Mouse (Mus musculus) erythroid progenitor cell, adult 5-6 weeks (primary cell): ENCODE measurements around the gene Myt1. TPM values are rescaled to one million over a fixed set of nuclear protein-coding genes. Genes with fewer than 3 reads are reported as not detected.

Source experiments
- total RNA-seq, 2 experiments: library from RNA; stranded (forward) in 1 of 2; stranded (reverse) in 1 of 2; fragments of 150-400 nt in 1 of 2; fragments of 186-747, 209-891 nt in 1 of 2; gene quantifications; 2 replicates each; pipeline versions ENCODE4 v1.2.3 to v1.2.4; 2015 to 2017; ENCODE audit warnings: low replicate concordance in 2 of 2

The Myt1 gene
- total RNA-seq, 2 experiments from 2014 or later = not detected

Other genes with a start within 250 kb of the Myt1 start
- gene Dnajc5, start 242.8 kb upstream of the Myt1 start, total RNA-seq (2015; ENCODE audit: low replicate concordance) = 14.1 and 25.2 TPM in 2 replicates
- gene Dnajc5, start 242.8 kb upstream of the Myt1 start, total RNA-seq (2017; ENCODE audit: low replicate concordance) = 21.4 and 23.3 TPM in 2 replicates
- gene Uckl1, start 178.4 kb upstream of the Myt1 start, total RNA-seq (2015; ENCODE audit: low replicate concordance) = 26.4 and 37.1 TPM in 2 replicates
- 15.2 and 30.2 TPM in 2 replicates for gene Uckl1, start 178.4 kb upstream of the Myt1 start, total RNA-seq (2017; ENCODE audit: low replicate concordance)
- gene Prpf6, start 171.5 kb upstream of the Myt1 start, total RNA-seq (2015; ENCODE audit: low replicate concordance) = 11.7 and 13.0 TPM in 2 replicates
- gene Prpf6, start 171.5 kb upstream of the Myt1 start, total RNA-seq (2017; ENCODE audit: low replicate concordance) = 28.1 and 33.1 TPM in 2 replicates
- gene Zfp512b, start 170.5 kb upstream of the Myt1 start, total RNA-seq (2015; ENCODE audit: low replicate concordance) = 2.5 and 14.8 TPM in 2 replicates
- gene Zfp512b, start 170.5 kb upstream of the Myt1 start, total RNA-seq (2017; ENCODE audit: low replicate concordance) = 0.39 and 4.2 TPM in 2 replicates
- gene Samd10, start 164.1 kb upstream of the Myt1 start, total RNA-seq (2015; ENCODE audit: low replicate concordance) = 4.0 TPM in 1 of 2 replicates, not detected in the other
- gene Samd10, start 164.1 kb upstream of the Myt1 start, total RNA-seq (2017; ENCODE audit: low replicate concordance) = 0.08 and 0.77 TPM in 2 replicates
- not detected in 2 replicates for gene Gm29797, start 106.3 kb upstream of the Myt1 start, total RNA-seq (2015; ENCODE audit: low replicate concordance)
- gene Gm29797, start 106.3 kb upstream of the Myt1 start, total RNA-seq (2017; ENCODE audit: low replicate concordance) = not detected in 2 replicates
- not detected in 2 replicates for gene Sox18, start 91.7 kb upstream of the Myt1 start, total RNA-seq (2015; ENCODE audit: low replicate concordance)
- not detected in 2 replicates for gene Sox18, start 91.7 kb upstream of the Myt1 start, total RNA-seq (2017; ENCODE audit: low replicate concordance)
- gene Tcea2, start 83.0 kb upstream of the Myt1 start, total RNA-seq (2015; ENCODE audit: low replicate concordance) = 2.2 TPM in 1 of 2 replicates, not detected in the other
- gene Tcea2, start 83.0 kb upstream of the Myt1 start, total RNA-seq (2017; ENCODE audit: low replicate concordance) = 1.9 TPM in 1 of 2 replicates, not detected in the other
- 84.0 and 98.9 TPM in 2 replicates for gene Rgs19, start 69.4 kb upstream of the Myt1 start, total RNA-seq (2015; ENCODE audit: low replicate concordance)
- 17.1 and 33.1 TPM in 2 replicates for gene Rgs19, start 69.4 kb upstream of the Myt1 start, total RNA-seq (2017; ENCODE audit: low replicate concordance)
- not detected in 2 replicates for gene Lkaaear1, start 64.9 kb upstream of the Myt1 start, total RNA-seq (2015; ENCODE audit: low replicate concordance)
- not detected in 2 replicates for gene Lkaaear1, start 64.9 kb upstream of the Myt1 start, total RNA-seq (2017; ENCODE audit: low replicate concordance)
- not detected in 2 replicates for gene Oprl1, start 48.3 kb upstream of the Myt1 start, total RNA-seq (2015; ENCODE audit: low replicate concordance)
- gene Oprl1, start 48.3 kb upstream of the Myt1 start, total RNA-seq (2017; ENCODE audit: low replicate concordance) = not detected in 2 replicates
- gene Pcmtd2, start 74.5 kb downstream of the Myt1 start, total RNA-seq (2015; ENCODE audit: low replicate concordance) = 38.6 and 54.1 TPM in 2 replicates
- 39.4 and 44.5 TPM in 2 replicates for gene Pcmtd2, start 74.5 kb downstream of the Myt1 start, total RNA-seq (2017; ENCODE audit: low replicate concordance)
- gene Polr3k, start 101.0 kb downstream of the Myt1 start, total RNA-seq (2015; ENCODE audit: low replicate concordance) = 13.7 and 18.4 TPM in 2 replicates
- 9.5 and 15.1 TPM in 2 replicates for gene Polr3k, start 101.0 kb downstream of the Myt1 start, total RNA-seq (2017; ENCODE audit: low replicate concordance)
- not detected in 2 replicates for gene Gm14496, start 227.8 kb downstream of the Myt1 start, total RNA-seq (2015; ENCODE audit: low replicate concordance)
- not detected in 2 replicates for gene Gm14496, start 227.8 kb downstream of the Myt1 start, total RNA-seq (2017; ENCODE audit: low replicate concordance)